Mouse (Mus musculus): ENCODE data around the gene Trmt112. TPM values are rescaled to one million over a fixed set of nuclear protein-coding genes. Genes with fewer than 3 reads are reported as not detected.

Gene Trmt112
- total and polyA plus RNA-seq, 3 experiments, result 32.0 to 67.9 (median 38.5) TPM

- no peak overlapping the region for H3K4me3 ChIP-seq
- peaks cover 3% of the 10 kb centered on the region for H3K4me1 ChIP-seq (ENCODE audit: control insufficient read depth, insufficient read depth, low read length)
- TF ChIP-seq CTCF (IDR thresholded peaks at IDR 0.05), result no peak
- no peak for TF ChIP-seq EP300 (IDR thresholded peaks at IDR 0.05; ENCODE audit: insufficient read depth, low read depth, low read length)
- intact Hi-C loops (cut with DNase I), result loop anchor here (2.0 to 5.0 kb wide), 3 partner anchors 13 to 38 kb away; partner anchors contain the start of genes Catsperz and Plcb3
- no peaks in the 10 kb centered on the region for H3K36me3 ChIP-seq (ENCODE audit: control insufficient read depth, insufficient read depth, low read length)
- H3K79me2 ChIP-seq (replicated peaks; ENCODE audit: control insufficient read depth, insufficient read depth, low read length), result no peaks in the 10 kb centered on the region
- WGBS, result 91% methylated on average over 20 of the region's 20 CpGs
- no peak for DNase-seq
- peaks cover 2% of the 10 kb centered on the region; the same call in 1 of the 2 replicates for H3K27me3 ChIP-seq (ENCODE audit: control insufficient read depth, insufficient read depth, low read length)
- H3K27ac ChIP-seq, result peak overlapping the region; percentile 78; the same call in 1 of the 2 replicates
- H3K9ac ChIP-seq (ENCODE audit: low read depth, low read length), result no peak overlapping the region
Measured at GRCm38 (mm10) chr19:6939106-6940002, 29.9 kb downstream of the Trmt112 start.

- WGBS, result 20% methylated on average over 29 of the region's 29 CpGs
- no peak for TF ChIP-seq POLR2A (IDR thresholded peaks at IDR 0.05; ENCODE audit: insufficient read depth, low read depth, low read length)
- no peak for TF ChIP-seq EP300 (IDR thresholded peaks at IDR 0.05; ENCODE audit: insufficient read depth, low read depth, low read length)
- TF ChIP-seq CTCF (IDR thresholded peaks at IDR 0.05), result no peak
- Histone ChIP-seq H3K4me3 (peak overlapping the region; percentile 80), H3K79me2 (replicated peaks; ENCODE audit: control insufficient read depth, insufficient read depth, low read length) (no peaks in the 10 kb centered on the region), H3K4me1 (ENCODE audit: control insufficient read depth, insufficient read depth, low read length) (peaks cover 3% of the 10 kb centered on the region), H3K9ac (ENCODE audit: low read depth, low read length) (peak overlapping the region; percentile 83), H3K36me3 (ENCODE audit: control insufficient read depth, insufficient read depth, low read length) (no peaks in the 10 kb centered on the region), H3K27ac (peak overlapping the region; percentile 84), H3K27me3 (ENCODE audit: control insufficient read depth, insufficient read depth, low read length) (no peaks in the 10 kb centered on the region)
- intact Hi-C loops (cut with DNase I), result loop anchor here (5.0 kb wide), 1 partner anchor 37 kb away; the partner anchor contains the start of gene Plcb3
- peak in 1 of 2 experiments; percentile 22 for DNase-seq
Measured at GRCm38 (mm10) chr19:6940396-6941351, 31.2 kb downstream of the Trmt112 start.

- peak; percentile 94 to 98 for DNase-seq
- no peaks in the 10 kb centered on the region for H3K27me3 ChIP-seq (ENCODE audit: control insufficient read depth, insufficient read depth, low read length)
- under 1% methylated on average over 83 of the region's 83 CpGs for WGBS
- no peaks in the 10 kb centered on the region for H3K79me2 ChIP-seq (replicated peaks; ENCODE audit: control insufficient read depth, insufficient read depth, low read length)
- peak within 1 kb of the TSS; percentile 80 for H3K4me3 ChIP-seq
- H3K27ac ChIP-seq, result peak within 1 kb of the TSS; percentile 84
- H3K4me1 ChIP-seq (ENCODE audit: control insufficient read depth, insufficient read depth, low read length), result peaks cover 3% of the 10 kb centered on the region
- TF ChIP-seq CTCF (IDR thresholded peaks at IDR 0.05) (peak; percentile 38), POLR2A (IDR thresholded peaks at IDR 0.05; ENCODE audit: insufficient read depth, low read depth, low read length) (peak; percentile 77), EP300 (IDR thresholded peaks at IDR 0.05; ENCODE audit: insufficient read depth, low read depth, low read length) (peak; percentile 27; the same call in 1 of the 2 replicates)
- H3K9ac ChIP-seq (ENCODE audit: low read depth, low read length), result peak within 1 kb of the TSS; percentile 91
- intact Hi-C loops (cut with DNase I), result loop anchor here (1.0 to 5.0 kb wide), 2 partner anchors 10 to 36 kb away; partner anchors contain the start of gene Plcb3
- no peaks in the 10 kb centered on the region for H3K36me3 ChIP-seq (ENCODE audit: control insufficient read depth, insufficient read depth, low read length)
Measured at GRCm38 (mm10) chr19:6941372-6942248, 32.1 kb downstream of the Trmt112 start, which contains the start of gene Bad. Gene Bad (plus strand): TSS chr19:6941861.

GRCm38 (mm10) chr19:6942249-6942691, 32.8 kb downstream of the Trmt112 start, which contains the start of gene Gpr137:
Gene Gpr137 (minus strand): TSS chr19:6942480.
- Histone ChIP-seq H3K4me3 (peak within 1 kb of the TSS; percentile 80), H3K36me3 (ENCODE audit: control insufficient read depth, insufficient read depth, low read length) (no peaks in the 10 kb centered on the region), H3K27me3 (ENCODE audit: control insufficient read depth, insufficient read depth, low read length) (no peaks in the 10 kb centered on the region), H3K27ac (peak within 1 kb of the TSS; percentile 84), H3K4me1 (ENCODE audit: control insufficient read depth, insufficient read depth, low read length) (peaks cover 3% of the 10 kb centered on the region), H3K9ac (ENCODE audit: low read depth, low read length) (peak within 1 kb of the TSS; percentile 91), H3K79me2 (replicated peaks; ENCODE audit: control insufficient read depth, insufficient read depth, low read length) (no peaks in the 10 kb centered on the region)
- TF ChIP-seq CTCF (IDR thresholded peaks at IDR 0.05) (no peak), POLR2A (IDR thresholded peaks at IDR 0.05; ENCODE audit: insufficient read depth, low read depth, low read length) (peak; percentile 88)
- intact Hi-C loops (cut with DNase I), result loop anchor here (1.0 to 5.0 kb wide), 2 partner anchors 9 to 35 kb away; partner anchors contain the start of gene Plcb3
- under 1% methylated on average over 27 of the region's 27 CpGs for WGBS
- peak; percentile 95 to 98 for DNase-seq

All from heart, adult 2 months (tissue).